Mouse (Mus musculus) liver, embryonic 14.5 days (tissue): ENCODE results near the gene Mlh1. TPM values are rescaled to one million over a fixed set of nuclear protein-coding genes. Genes with fewer than 3 reads are reported as not detected.
A peak's percentile ranks its signal among the peaks of the same experiment; 100 is the strongest.

Source experiments
- ATAC-seq: fragments of 200-750 bp; cut with Nextera tagmentation; 2 replicates; pipeline ENCODE4 v1.8.0; 2017; ENCODE audit warnings: moderate number of reproducible peaks, mild to moderate bottlenecking, moderate library complexity; ENCODE audit not compliant: insufficient read depth
- DNase-seq, 3 experiments: peaks; one replicate each; pipeline ENCODE4 v3.0.0-alpha.2; 2012 to 2013; ENCODE audit warnings: low read depth in 3 of 3, low spot score in 3 of 3
- H3K27ac ChIP-seq: fragments of 300-500 bp; sonication (generic); 2 replicates; pipeline ENCODE4 v1.5.1; 2014; ENCODE audit warnings: moderate library complexity, mild to moderate bottlenecking, control low read depth, inconsistent platforms
- H3K27me3 ChIP-seq: fragments of 300-500 bp; sonication (generic); 2 replicates; pipeline ENCODE4 v1.6.1; 2014; ENCODE audit warnings: mild to moderate bottlenecking, low read length, moderate library complexity; ENCODE audit not compliant: control insufficient read depth, insufficient read depth
- H3K36me3 ChIP-seq: fragments of 300-500 bp; sonication (generic); replicated peaks from 2 replicates; pipeline ENCODE4 v1.6.1; 2014; ENCODE audit warnings: low read depth; ENCODE audit not compliant: control insufficient read depth, insufficient read depth
- H3K4me1 ChIP-seq, 2 experiments: fragments of 200-500 bp in 1 of 2; fragments of 300-500 bp in 1 of 2; sonication (generic) in 1 of 2; replicated peaks; 2 replicates each; pipeline ENCODE4 v1.6.1; 2012 to 2014; ENCODE audit warnings: antibody characterized with exemption in 1 of 2, inconsistent platforms in 1 of 2, low read length in 1 of 2; ENCODE audit not compliant: control insufficient read depth in 2 of 2, insufficient read depth in 2 of 2
- H3K4me2 ChIP-seq: fragments of 300-500 bp; sonication (generic); 2 replicates; pipeline ENCODE4 v1.6.1; 2014; ENCODE audit warnings: low read depth, mild to moderate bottlenecking, control low read depth, moderate library complexity
- H3K4me3 ChIP-seq, 2 experiments: fragments of 200-500 bp in 1 of 2; fragments of 300-500 bp in 1 of 2; sonication (generic) in 1 of 2; 2 replicates each; pipeline ENCODE4 v1.5.1; 2012 to 2014; ENCODE audit warnings: low read depth in 2 of 2, low read length in 2 of 2, mild to moderate bottlenecking in 2 of 2, control low read depth in 1 of 2, inconsistent platforms in 1 of 2, moderate library complexity in 1 of 2; ENCODE audit not compliant: insufficient read depth in 1 of 2
- H3K9ac ChIP-seq: fragments of 300-500 bp; sonication (generic); replicated peaks from 2 replicates; pipeline ENCODE4 v1.6.1; 2014; ENCODE audit warnings: mild to moderate bottlenecking, control low read depth, moderate library complexity
- H3K9me3 ChIP-seq: fragments of 300-500 bp; sonication (generic); 2 replicates; pipeline ENCODE4 v1.6.1; 2016; ENCODE audit warnings: low read length, mixed read lengths; ENCODE audit not compliant: control insufficient read depth
- CTCF ChIP-seq: IDR thresholded peaks from 2 replicates; pipeline ENCODE4 v1.5.1; 2016; ENCODE audit warnings: antibody characterized with exemption, low read depth, control low read depth
- EP300 ChIP-seq: IDR thresholded peaks from 2 replicates; pipeline ENCODE4 v1.6.1; 2016; ENCODE audit warnings: antibody characterized with exemption, low read depth
- WGBS: fragments of 180-500 bp; shearing (Covaris S2); extraction: QIAGEN DNeasy Blood & Tissue Kit; methylation state at CpG from one replicate; pipeline ENCODE4 v1.1.7; 2014; ENCODE audit not compliant: insufficient replicate concordance; 5-methylcytosine and 5-hydroxymethylcytosine counted together
- polyA plus RNA-seq, 2 experiments: library from polyadenylated mRNA; depleted of rRNA in 1 of 2; stranded (reverse) in 1 of 2; unstranded in 1 of 2; fragments of >200 nt; fragmentation: Nextera tagmentation in 1 of 2; extraction: Ambion mirVana in 1 of 2; gene quantifications; 2 replicates each; pipeline versions ENCODE4 v1.2.1 to v1.2.3; 2012 to 2014

Mlh1 gene
- polyA plus RNA-seq (2012; rRNA removed) (12.5 and 17.8 TPM in 2 replicates), polyA plus RNA-seq (2014; fragmentation: Nextera tagmentation; extraction: Ambion mirVana) (20.1 and 24.2 TPM in 2 replicates)

- peak within 1 kb of the TSS; percentile 96 for H3K9ac ChIP-seq
- H3K36me3 ChIP-seq, result peaks cover 9% of the 10 kb centered on the region
- H3K27ac ChIP-seq, result peak within 1 kb of the TSS; percentile 95
- TF ChIP-seq CTCF, result no peak
- no peak for TF ChIP-seq EP300
- H3K4me1 ChIP-seq, result peaks cover 8 to 17% of the 10 kb centered on the region in 2 experiments; a peak in 3 of 4 replicates
- DNase-seq (peak; percentile 100), ATAC-seq (peak; percentile 96)
- peak within 1 kb of the TSS; percentile 74 to 82 for H3K4me3 ChIP-seq
- WGBS, result under 1% methylated on average over 63 of the region's 64 CpGs
- peak within 1 kb of the TSS; percentile 94 for H3K4me2 ChIP-seq
- H3K27me3 ChIP-seq, result no peaks in the 10 kb centered on the region
- no peaks in the 10 kb centered on the region for H3K9me3 ChIP-seq
These were observed at the start of gene Mlh1, which contains the start of gene Epm2aip1 for GRCm38 (mm10) chr9:111271434-111272160. Gene Mlh1 (minus strand): TSS chr9:111271791. Gene Epm2aip1 (plus strand): TSS chr9:111271929.

GRCm38 (mm10) chr9:111320912-111321311 is 49.3 kb upstream of the Mlh1 start:
- Histone ChIP-seq H3K36me3 (no peaks in the 10 kb centered on the region), H3K27ac (no peak overlapping the region), H3K4me1 (no peaks in the 10 kb centered on the region), H3K27me3 (no peaks in the 10 kb centered on the region), H3K4me3 (no peak overlapping the region), H3K9me3 (no peaks in the 10 kb centered on the region), H3K4me2 (no peak overlapping the region), H3K9ac (no peak overlapping the region)
- 46% methylated on average over 4 of the region's 4 CpGs for WGBS
- TF ChIP-seq CTCF (no peak), EP300 (no peak)
- ATAC-seq (no peak), DNase-seq (no peak)

- Histone ChIP-seq H3K9me3 (no peaks in the 10 kb centered on the region), H3K4me2 (no peak overlapping the region), H3K4me3 (no peak overlapping the region), H3K27me3 (peaks cover 52% of the 10 kb centered on the region), H3K9ac (no peak overlapping the region), H3K4me1 (no peaks in the 10 kb centered on the region), H3K27ac (no peak overlapping the region), H3K36me3 (no peaks in the 10 kb centered on the region)
- peak in 2 of 3 experiments; percentile 13 to 15 for DNase-seq
- TF ChIP-seq EP300 (no peak), CTCF (peak; percentile 78)
- ATAC-seq, result no peak
- 30% methylated on average over 5 of the region's 5 CpGs for WGBS
These were observed 42.6 kb upstream of the Mlh1 start for GRCm38 (mm10) chr9:111314219-111314618.

- ATAC-seq (no peak), DNase-seq (no peak)
- H3K27ac ChIP-seq, result no peak overlapping the region
- H3K36me3 ChIP-seq, result no peaks in the 10 kb centered on the region
- no peak overlapping the region for H3K4me2 ChIP-seq
- no peaks in the 10 kb centered on the region for H3K4me1 ChIP-seq
- H3K27me3 ChIP-seq, result peaks cover 55% of the 10 kb centered on the region
- no peak overlapping the region for H3K4me3 ChIP-seq
- no peak for TF ChIP-seq CTCF
- no peak for TF ChIP-seq EP300
- H3K9ac ChIP-seq, result no peak overlapping the region
- H3K9me3 ChIP-seq, result no peaks in the 10 kb centered on the region
- WGBS, result 23% methylated on average over 5 of the region's 5 CpGs
These were observed 42.2 kb upstream of the Mlh1 start for GRCm38 (mm10) chr9:111313793-111314192.

GRCm38 (mm10) chr9:111313299-111313698 is 41.7 kb upstream of the Mlh1 start:
- DNase-seq (no peak), ATAC-seq (no peak)
- no peak overlapping the region for H3K9ac ChIP-seq
- H3K4me2 ChIP-seq, result no peak overlapping the region
- no peak overlapping the region for H3K4me3 ChIP-seq
- H3K4me1 ChIP-seq, result no peaks in the 10 kb centered on the region
- TF ChIP-seq EP300, result no peak
- TF ChIP-seq CTCF, result no peak
- WGBS, result 16% methylated on average over 4 of the region's 6 CpGs
- peaks cover 55% of the 10 kb centered on the region for H3K27me3 ChIP-seq
- H3K27ac ChIP-seq, result no peak overlapping the region
- H3K9me3 ChIP-seq, result no peaks in the 10 kb centered on the region
- H3K36me3 ChIP-seq, result no peaks in the 10 kb centered on the region
